Mouse (Mus musculus) neural tube, embryonic 12.5 days (tissue): ENCODE measurements at regions not wholly inside any gene's neighbourhood (a gene's known extent, or its start where the extent isn't known, plus 50 kb on each side); places are given as distances from the start of the nearest gene placed in this dataset.

ENCODE experiments used
- ATAC-seq: fragments of 200-750 bp; cut with Nextera tagmentation; 2 replicates; pipeline ENCODE4 v1.8.0; 2017; ENCODE audit warnings: low read depth, mild to moderate bottlenecking, moderate TSS enrichment, moderate library complexity; ENCODE audit not compliant: low FRiP score
- H3K27ac ChIP-seq: fragments of 300-500 bp; sonication (generic); 2 replicates; pipeline ENCODE4 v1.5.1; 2016
- H3K27me3 ChIP-seq: fragments of 300-500 bp; sonication (generic); replicated peaks from 2 replicates; pipeline ENCODE4 v1.6.1; 2016; ENCODE audit warnings: mild to moderate bottlenecking
- H3K36me3 ChIP-seq: fragments of 300-500 bp; sonication (generic); 2 replicates; pipeline ENCODE4 v1.6.1; 2016; ENCODE audit warnings: mild to moderate bottlenecking
- H3K4me1 ChIP-seq: fragments of 300-500 bp; sonication (generic); 2 replicates; pipeline ENCODE4 v1.6.1; 2016
- H3K4me2 ChIP-seq: fragments of 300-500 bp; sonication (generic); replicated peaks from 2 replicates; pipeline ENCODE4 v1.6.1; 2016; ENCODE audit warnings: mild to moderate bottlenecking
- H3K4me3 ChIP-seq: fragments of 300-500 bp; sonication (generic); 2 replicates; pipeline ENCODE4 v1.5.1; 2016
- H3K9ac ChIP-seq: fragments of 300-500 bp; sonication (generic); 2 replicates; pipeline ENCODE4 v1.6.1; 2016; ENCODE audit warnings: mild to moderate bottlenecking
- H3K9me3 ChIP-seq: fragments of 300-500 bp; sonication (generic); 2 replicates; pipeline ENCODE4 v1.6.1; 2016; ENCODE audit warnings: mild to moderate bottlenecking
- WGBS: fragments of 180-500 bp; shearing (Covaris S2); methylation state at CpG from one replicate; pipeline ENCODE4 v1.1.7; 2016; 5-methylcytosine and 5-hydroxymethylcytosine counted together

DNA sequence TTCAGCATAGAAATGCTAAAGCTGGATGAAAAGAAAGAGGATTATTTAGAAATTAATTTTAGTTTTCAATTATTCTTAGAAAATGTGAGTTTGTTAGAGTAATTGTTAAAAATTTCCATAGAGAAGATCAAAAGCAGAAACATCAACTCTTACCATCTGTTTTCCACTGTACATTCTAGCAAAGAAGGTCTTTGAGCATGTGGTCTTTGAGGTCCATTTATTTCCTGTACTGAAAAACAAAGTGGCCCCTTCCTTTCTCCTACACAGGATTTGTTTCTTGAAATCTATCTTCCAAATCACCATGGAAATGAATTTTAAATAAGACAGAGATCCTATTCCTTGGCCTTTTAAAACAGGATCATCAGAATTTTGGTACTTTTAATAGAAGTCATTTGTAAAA lies 780.3 kb upstream of the Nudt12 start:
- no peaks in the 10 kb centered on the region for H3K4me1 ChIP-seq
- H3K9ac ChIP-seq, result no peak overlapping the region
- no peak overlapping the region for H3K4me3 ChIP-seq
- ATAC-seq, result no peak
- no peaks in the 10 kb centered on the region for H3K27me3 ChIP-seq
- H3K9me3 ChIP-seq, result no peaks in the 10 kb centered on the region
- no peak overlapping the region for H3K27ac ChIP-seq
- H3K36me3 ChIP-seq, result no peaks in the 10 kb centered on the region
- no peak overlapping the region for H3K4me2 ChIP-seq

DNA sequence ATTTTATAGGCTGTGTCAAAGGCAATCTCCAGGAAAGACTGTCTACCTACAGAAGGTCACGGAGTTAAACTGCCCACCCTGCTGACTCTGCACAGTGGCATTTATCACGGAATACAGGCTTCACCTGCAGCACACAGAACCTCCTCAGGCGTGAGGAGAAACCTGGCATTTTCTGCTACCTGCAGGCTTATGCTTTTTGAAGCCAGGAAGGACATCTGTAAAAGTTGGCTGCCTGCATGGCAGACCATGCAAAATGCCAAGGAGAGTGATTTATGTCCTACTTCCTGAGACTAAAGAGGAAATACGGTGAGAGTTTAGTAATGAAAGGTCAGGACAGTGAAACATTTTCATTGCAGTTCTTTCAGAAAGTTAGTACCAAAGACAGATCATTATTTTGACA lies 779.6 kb upstream of the Nudt12 start:
- Histone ChIP-seq H3K27me3 (no peaks in the 10 kb centered on the region), H3K9ac (no peak overlapping the region), H3K4me1 (no peaks in the 10 kb centered on the region), H3K27ac (no peak overlapping the region), H3K4me2 (no peak overlapping the region), H3K4me3 (no peak overlapping the region), H3K9me3 (no peaks in the 10 kb centered on the region), H3K36me3 (no peaks in the 10 kb centered on the region)
- no peak for ATAC-seq
- WGBS, result 69% methylated on average over 4 of the region's 4 CpGs

DNA sequence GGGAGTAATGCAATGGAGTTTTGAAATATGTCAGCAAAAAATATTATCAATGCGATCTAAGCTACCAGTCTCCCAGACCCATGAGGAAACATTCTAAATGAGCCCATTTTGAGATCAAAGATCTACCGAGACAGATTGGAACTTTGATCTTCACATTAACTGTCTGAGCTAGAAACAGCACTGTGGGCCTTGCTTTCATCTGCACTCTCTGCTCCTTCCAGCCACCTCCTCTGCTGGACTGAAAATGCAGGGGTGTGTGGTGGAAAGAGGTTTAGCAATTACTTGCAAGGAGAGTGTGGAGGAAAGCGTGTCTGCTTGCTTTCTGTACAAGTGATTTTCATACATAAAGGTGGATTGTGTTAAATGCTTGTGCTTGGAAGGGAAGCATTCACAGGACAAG lies 760.9 kb upstream of the Nudt12 start:
- no peak for ATAC-seq
- Histone ChIP-seq H3K4me3 (no peak overlapping the region), H3K4me2 (no peak overlapping the region), H3K9me3 (no peaks in the 10 kb centered on the region), H3K9ac (no peak overlapping the region), H3K4me1 (no peaks in the 10 kb centered on the region), H3K27me3 (no peaks in the 10 kb centered on the region), H3K27ac (no peak overlapping the region), H3K36me3 (no peaks in the 10 kb centered on the region)
- 55% methylated on average over 3 of the region's 3 CpGs for WGBS

DNA sequence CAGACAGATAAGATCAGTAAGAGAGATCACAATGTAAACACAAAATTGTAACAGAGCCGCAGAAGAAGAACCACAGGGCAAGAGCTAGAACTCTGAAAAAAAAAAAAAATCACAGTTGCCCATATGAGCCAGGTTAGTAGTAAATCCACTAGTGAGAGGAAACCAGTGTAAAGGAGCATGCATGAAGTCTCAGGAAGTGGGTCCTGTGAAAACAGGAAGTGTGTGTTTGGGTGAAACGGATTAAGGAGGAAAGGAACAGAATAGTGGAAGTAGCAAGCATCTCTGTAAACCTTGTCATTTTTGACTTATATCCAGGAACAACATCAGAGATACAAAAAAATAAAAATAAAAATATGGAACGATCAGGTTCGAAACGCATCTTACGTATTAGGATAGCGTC lies 753.4 kb upstream of the Nudt12 start:
- H3K27ac ChIP-seq, result no peak overlapping the region
- H3K4me2 ChIP-seq, result no peak overlapping the region
- no peak for ATAC-seq
- no peaks in the 10 kb centered on the region for H3K36me3 ChIP-seq
- no peaks in the 10 kb centered on the region for H3K27me3 ChIP-seq
- H3K4me1 ChIP-seq, result no peaks in the 10 kb centered on the region
- H3K9me3 ChIP-seq, result no peaks in the 10 kb centered on the region
- WGBS, result 92% methylated on average over 7 of the region's 7 CpGs
- no peak overlapping the region for H3K4me3 ChIP-seq
- no peak overlapping the region for H3K9ac ChIP-seq

DNA sequence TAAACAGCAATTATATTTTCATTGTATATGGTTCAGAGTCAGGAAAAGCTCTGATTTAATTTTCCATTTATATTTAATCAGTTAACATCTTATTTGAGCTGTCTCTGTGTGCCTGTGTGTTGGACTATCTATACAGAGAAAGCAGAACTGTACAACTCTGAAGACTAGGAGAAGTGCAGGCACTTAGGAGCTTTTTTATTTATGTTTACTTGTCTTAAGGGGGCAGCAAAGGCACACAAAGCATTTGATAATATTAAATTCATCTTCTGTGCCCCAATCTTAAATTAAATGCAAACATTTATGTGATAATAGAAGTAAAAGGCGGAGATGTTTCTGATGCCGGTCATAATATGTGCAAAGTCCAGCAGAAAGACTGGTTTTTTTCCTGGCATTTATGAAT lies 751.3 kb upstream of the Nudt12 start:
- Histone ChIP-seq H3K4me2 (no peak overlapping the region), H3K4me1 (no peaks in the 10 kb centered on the region), H3K27ac (no peak overlapping the region), H3K36me3 (no peaks in the 10 kb centered on the region), H3K9me3 (no peaks in the 10 kb centered on the region), H3K9ac (no peak overlapping the region), H3K27me3 (no peaks in the 10 kb centered on the region), H3K4me3 (no peak overlapping the region)
- ATAC-seq, result no peak
- 87% methylated on average over 2 of the region's 2 CpGs for WGBS

DNA sequence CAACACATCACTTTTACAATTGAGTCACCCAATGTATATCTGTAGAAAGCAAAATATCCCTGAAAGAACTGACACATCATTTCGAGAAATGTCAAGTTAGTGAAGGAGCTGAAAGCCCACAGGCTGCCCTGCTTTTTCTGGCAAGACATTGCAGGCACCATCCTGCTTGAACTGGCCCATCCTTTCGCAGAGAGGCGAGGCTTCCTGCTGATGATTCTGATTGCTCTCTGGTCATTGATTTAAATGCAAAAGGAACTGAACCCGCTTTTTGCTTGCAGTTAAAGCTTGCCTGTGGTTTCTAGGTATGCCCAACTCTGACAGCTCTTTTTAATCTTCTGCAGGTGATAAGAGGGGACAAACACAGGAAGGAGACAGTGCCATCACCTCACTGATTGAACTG lies 748.9 kb upstream of the Nudt12 start:
- ATAC-seq, result no peak
- H3K27me3 ChIP-seq, result no peaks in the 10 kb centered on the region
- no peak overlapping the region for H3K27ac ChIP-seq
- H3K9me3 ChIP-seq, result no peaks in the 10 kb centered on the region
- 31% methylated on average over 4 of the region's 4 CpGs for WGBS
- H3K9ac ChIP-seq, result no peak overlapping the region
- H3K4me1 ChIP-seq, result no peaks in the 10 kb centered on the region
- H3K4me2 ChIP-seq, result no peak overlapping the region
- no peak overlapping the region for H3K4me3 ChIP-seq
- H3K36me3 ChIP-seq, result no peaks in the 10 kb centered on the region

DNA sequence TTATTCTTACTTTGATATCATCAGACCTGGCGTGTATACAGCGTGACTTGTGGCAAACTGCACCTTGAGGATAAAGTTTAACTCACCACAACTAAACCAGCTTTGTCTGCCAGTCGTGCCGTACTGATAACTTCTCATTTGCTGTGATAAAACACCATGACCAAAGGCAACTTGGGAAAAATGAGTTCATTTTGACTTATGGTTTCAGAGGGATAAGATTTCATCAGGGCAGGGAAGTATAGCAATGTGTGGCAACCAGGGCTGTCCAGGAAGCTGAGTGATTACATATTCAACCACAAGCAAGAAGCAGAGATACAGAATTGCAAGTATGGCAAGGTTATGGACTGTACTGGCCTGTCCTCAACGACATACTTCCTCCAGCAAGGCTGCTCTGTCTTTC lies 747.7 kb upstream of the Nudt12 start:
- no peak for ATAC-seq

DNA sequence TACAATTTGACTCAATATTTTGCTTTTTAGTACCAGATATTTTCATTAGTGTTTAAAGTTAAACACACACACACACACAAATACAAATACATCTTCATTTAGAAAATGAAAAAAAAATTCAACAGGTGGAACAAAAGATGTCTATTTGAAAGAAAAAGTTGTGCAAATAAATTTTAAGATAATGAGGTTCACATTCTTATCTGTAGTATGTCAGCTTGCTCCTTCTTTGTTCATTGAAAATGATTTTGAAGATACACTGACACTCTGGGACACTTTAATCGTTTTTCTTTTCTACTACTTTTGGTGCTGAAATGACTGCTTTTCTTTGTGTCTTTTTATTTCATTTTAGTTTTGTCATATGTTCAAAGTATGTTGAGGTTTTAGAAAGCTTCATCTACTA lies 732.9 kb upstream of the Nudt12 start:
- no peak overlapping the region for H3K4me3 ChIP-seq
- no peaks in the 10 kb centered on the region for H3K27me3 ChIP-seq
- no peak for ATAC-seq
- H3K27ac ChIP-seq, result no peak overlapping the region
- H3K4me1 ChIP-seq, result no peaks in the 10 kb centered on the region
- H3K9me3 ChIP-seq, result no peaks in the 10 kb centered on the region
- no peaks in the 10 kb centered on the region for H3K36me3 ChIP-seq
- no peak overlapping the region for H3K4me2 ChIP-seq
- no peak overlapping the region for H3K9ac ChIP-seq
- 87% methylated on average over 1 of the region's 1 CpGs for WGBS

More for the DNA sequence above, 747.7 kb upstream of the Nudt12 start:
- 84% methylated on average over 5 of the region's 5 CpGs for WGBS
- Histone ChIP-seq H3K36me3 (no peaks in the 10 kb centered on the region), H3K4me1 (no peaks in the 10 kb centered on the region), H3K27me3 (no peaks in the 10 kb centered on the region), H3K9ac (no peak overlapping the region), H3K9me3 (no peaks in the 10 kb centered on the region), H3K27ac (no peak overlapping the region), H3K4me3 (no peak overlapping the region), H3K4me2 (no peak overlapping the region)
